Mouse (Mus musculus) limb, embryonic 14.5 days (tissue): ENCODE data around the gene Traf3. TPM values are rescaled to one million over a fixed set of nuclear protein-coding genes. Genes with fewer than 3 reads are reported as not detected.

Experiments
- ATAC-seq: fragments of 200-750 bp; cut with Nextera tagmentation; 2 replicates; pipeline ENCODE4 v1.8.0; 2017; ENCODE audit warnings: low read depth, moderate number of reproducible peaks, moderate TSS enrichment; ENCODE audit not compliant: low FRiP score
- DNase-seq: peaks from one replicate; pipeline ENCODE4 v3.0.0-alpha.2; 2015; ENCODE audit warnings: low spot score
- H3K27ac ChIP-seq: fragments of 300-500 bp; sonication (generic); replicated peaks from 2 replicates; pipeline ENCODE4 v1.5.1; 2014; ENCODE audit warnings: low read depth, mild to moderate bottlenecking, low read length, moderate library complexity, mixed read lengths
- H3K27me3 ChIP-seq: fragments of 300-500 bp; sonication (generic); 2 replicates; pipeline ENCODE4 v1.6.1; 2014; ENCODE audit warnings: low read length, mixed read lengths; ENCODE audit not compliant: control insufficient read depth, insufficient read depth
- H3K36me3 ChIP-seq: fragments of 300-500 bp; sonication (generic); 2 replicates; pipeline ENCODE4 v1.6.1; 2014; ENCODE audit warnings: mild to moderate bottlenecking, low read length, moderate library complexity, mixed read lengths; ENCODE audit not compliant: control insufficient read depth, insufficient read depth
- H3K4me1 ChIP-seq: fragments of 300-500 bp; sonication (generic); 2 replicates; pipeline ENCODE4 v1.6.1; 2014; ENCODE audit warnings: antibody characterized with exemption, low read length, mixed read lengths; ENCODE audit not compliant: control insufficient read depth, insufficient read depth
- H3K4me2 ChIP-seq: fragments of 300-500 bp; sonication (generic); replicated peaks from 2 replicates; pipeline ENCODE4 v1.6.1; 2014; ENCODE audit warnings: low read depth, mild to moderate bottlenecking, low read length, moderate library complexity; ENCODE audit not compliant: severe bottlenecking
- H3K4me3 ChIP-seq: fragments of 300-500 bp; sonication (generic); replicated peaks from 2 replicates; pipeline ENCODE4 v1.5.1; 2014; ENCODE audit warnings: low read length
- H3K9ac ChIP-seq: fragments of 300-500 bp; sonication (generic); 2 replicates; pipeline ENCODE4 v1.6.1; 2014; ENCODE audit warnings: mild to moderate bottlenecking, low read depth, low read length, moderate library complexity; ENCODE audit not compliant: severe bottlenecking
- H3K9me3 ChIP-seq: fragments of 300-500 bp; sonication (generic); 2 replicates; pipeline ENCODE4 v1.6.1; 2016; ENCODE audit warnings: low read length; ENCODE audit not compliant: control insufficient read depth
- POLR2A ChIP-seq: fragments of 200-500 bp; IDR thresholded peaks from 2 replicates; pipeline ENCODE4 v1.8.0; 2012; ENCODE audit warnings: inconsistent platforms, mild to moderate bottlenecking, moderate library complexity, borderline replicate concordance; ENCODE audit not compliant: insufficient read depth, insufficient read length; ENCODE audit errors: extremely low read depth
- whole genome bisulfite sequencing: fragments of 180-500 bp; shearing (Covaris S2); extraction: QIAGEN DNeasy Blood & Tissue Kit; methylation state at CpG from one replicate; pipeline ENCODE4 v1.1.7; 2014; 5-methylcytosine and 5-hydroxymethylcytosine counted together
- polyA plus RNA-seq, 2 experiments: library from polyadenylated mRNA; depleted of rRNA in 1 of 2; stranded (reverse) in 1 of 2; unstranded in 1 of 2; fragments of >200 nt; fragmentation: Nextera tagmentation in 1 of 2; extraction: Ambion mirVana in 1 of 2; gene quantifications; 2 replicates each; pipeline versions ENCODE4 v1.2.1 to v1.2.3; 2012 to 2014

The Traf3 gene
- polyA plus RNA-seq, 2 experiments: 12.8 to 20.2 TPM

GRCm38 (mm10) chr12:111228488-111228887 lies 62.3 kb downstream of the Traf3 start:
- Histone ChIP-seq H3K4me1 (peaks cover 12% of the 10 kb centered on the region), H3K27me3 (no peaks in the 10 kb centered on the region), H3K9ac (no peak overlapping the region), H3K4me2 (no peak overlapping the region), H3K27ac (no peak overlapping the region), H3K36me3 (no peaks in the 10 kb centered on the region; the same call in 1 of the 2 replicates), H3K4me3 (no peak overlapping the region), H3K9me3 (no peaks in the 10 kb centered on the region)
- no peak for TF ChIP-seq POLR2A
- DNase-seq: no peak
- WGBS: 94% methylated on average over 5 of the region's 5 CpGs
- no peak for ATAC-seq

GRCm38 (mm10) chr12:111230793-111231192 lies 64.6 kb downstream of the Traf3 start:
- ATAC-seq: no peak
- H3K9ac ChIP-seq: no peak overlapping the region
- H3K36me3 ChIP-seq: no peaks in the 10 kb centered on the region; the same call in 1 of the 2 replicates
- no peak overlapping the region for H3K4me3 ChIP-seq
- no peaks in the 10 kb centered on the region for H3K4me1 ChIP-seq
- DNase-seq: no peak
- no peaks in the 10 kb centered on the region for H3K9me3 ChIP-seq
- H3K27ac ChIP-seq: no peak overlapping the region
- TF ChIP-seq POLR2A: no peak
- 85% methylated on average over 2 of the region's 2 CpGs for WGBS
- H3K27me3 ChIP-seq: no peaks in the 10 kb centered on the region
- H3K4me2 ChIP-seq: no peak overlapping the region

- H3K4me1 ChIP-seq: peaks cover 3% of the 10 kb centered on the region
- WGBS: 86% methylated on average over 4 of the region's 4 CpGs
- DNase-seq: no peak
- peaks cover 7% of the 10 kb centered on the region; the same call in 1 of the 2 replicates for H3K36me3 ChIP-seq
- H3K4me3 ChIP-seq: no peak overlapping the region
- H3K9me3 ChIP-seq: no peaks in the 10 kb centered on the region
- H3K4me2 ChIP-seq: no peak overlapping the region
- H3K9ac ChIP-seq: no peak overlapping the region
- no peak overlapping the region for H3K27ac ChIP-seq
- no peaks in the 10 kb centered on the region for H3K27me3 ChIP-seq
- no peak for ATAC-seq
- no peak for TF ChIP-seq POLR2A
These were observed 67.6 kb downstream of the Traf3 start for GRCm38 (mm10) chr12:111233798-111234197.

- Histone ChIP-seq H3K9me3 (no peaks in the 10 kb centered on the region), H3K9ac (no peak overlapping the region), H3K36me3 (peaks cover 9% of the 10 kb centered on the region; the same call in 1 of the 2 replicates), H3K4me1 (peaks cover 6% of the 10 kb centered on the region), H3K27me3 (no peaks in the 10 kb centered on the region), H3K4me2 (no peak overlapping the region), H3K27ac (no peak overlapping the region), H3K4me3 (no peak overlapping the region)
- no peak for ATAC-seq
- DNase-seq: no peak
- TF ChIP-seq POLR2A: no peak
- WGBS: 78% methylated on average over 9 of the region's 9 CpGs
These were observed 68.2 kb downstream of the Traf3 start for GRCm38 (mm10) chr12:111234383-111234782.

- DNase-seq: no peak
- H3K4me2 ChIP-seq: no peak overlapping the region
- H3K9me3 ChIP-seq: no peaks in the 10 kb centered on the region
- TF ChIP-seq POLR2A: no peak
- H3K27ac ChIP-seq: no peak overlapping the region
- no peaks in the 10 kb centered on the region for H3K27me3 ChIP-seq
- no peak overlapping the region for H3K4me3 ChIP-seq
- H3K4me1 ChIP-seq: peaks cover 6% of the 10 kb centered on the region
- WGBS: 87% methylated on average over 6 of the region's 6 CpGs
- no peak for ATAC-seq
- peaks cover 12% of the 10 kb centered on the region; the same call in 1 of the 2 replicates for H3K36me3 ChIP-seq
- no peak overlapping the region for H3K9ac ChIP-seq
These were observed 69.5 kb downstream of the Traf3 start for GRCm38 (mm10) chr12:111235631-111236030.
